Mouse (Mus musculus) C2C12 (cell line): ENCODE results near the gene Adamts14.
A peak's percentile ranks its signal among the peaks of the same experiment; 100 is the strongest.

Experiments used
- CTCF ChIP-seq: IDR thresholded peaks from one replicate; pipeline ENCODE4 v1.5.1; 2011; ENCODE audit not compliant: control insufficient read depth, insufficient read depth, insufficient read length
- MAX ChIP-seq: IDR thresholded peaks from one replicate; pipeline ENCODE4 v1.6.1; 2011; ENCODE audit warnings: mild to moderate bottlenecking, control low read depth
- USF1 ChIP-seq: IDR thresholded peaks from one replicate; pipeline ENCODE4 v1.6.1; 2011; ENCODE audit warnings: low read depth, mild to moderate bottlenecking, control low read depth, moderate library complexity

GRCm38 (mm10) chr10:61211743-61212142 is 61.5 kb downstream of the Adamts14 start:
- TF ChIP-seq CTCF = peak; percentile 22
- TF ChIP-seq MAX = no peak
- TF ChIP-seq USF1 = no peak
